Mouse (Mus musculus): ENCODE measurements at regions not wholly inside any gene's neighbourhood (a gene's known extent, or its start where the extent isn't known, plus 50 kb on each side); places are given as distances from the start of the nearest gene placed in this dataset.

GRCm38 (mm10) chr3:82478179-82479138 lies 69.4 kb downstream of the Npy2r start:
- Histone ChIP-seq H3K9me3 (ENCODE audit: control insufficient read depth, low read length) (no peaks in the 10 kb centered on the region), H3K4me2 (ENCODE audit: low read depth, low read length) (no peak overlapping the region), H3K27ac (replicated peaks; ENCODE audit: low read depth, low read length) (no peak overlapping the region), H3K27me3 (replicated peaks; ENCODE audit: control insufficient read depth, insufficient read depth, low read length) (no peaks in the 10 kb centered on the region), H3K4me1 (ENCODE audit: control insufficient read depth, insufficient read depth, low read length) (no peaks in the 10 kb centered on the region), H3K36me3 (ENCODE audit: control insufficient read depth, insufficient read depth, low read length) (no peaks in the 10 kb centered on the region), H3K9ac (ENCODE audit: low read depth, low read length) (no peak overlapping the region), H3K4me3 (ENCODE audit: low read depth, low read length) (no peak overlapping the region)
- ATAC-seq (ENCODE audit: low read depth) (no peak), DNase-seq (ENCODE audit: low spot score) (peak; percentile 2)
- WGBS = 59% methylated on average over 3 of the region's 3 CpGs
